Mouse (Mus musculus): ENCODE data around the gene Dusp6. TPM values are rescaled to one million over a fixed set of nuclear protein-coding genes. Genes with fewer than 3 reads are reported as not detected.
"Not testable (repeated sequence)": the region's sequence is repeated elsewhere in the genome, so short reads cannot be mapped to it uniquely, and the experiment has no call there.

Gene Dusp6
- 40.3 TPM for polyA plus RNA-seq (2012; fragmentation: generic; extraction: Trizol)
- long read RNA-seq, experiment 1, transcript Dusp6-201 (3 exons, 2,796 nt) = major isoform, 10 of 14 reads
- long read RNA-seq, experiment 1, partial matches to known transcripts = 2 of 14 reads
- long read RNA-seq, experiment 1, other reads (novel, unspliced or antisense) = 2 of 14 reads
- long read RNA-seq, experiment 2, transcript Dusp6-201 (3 exons, 2,796 nt) = major isoform, 376 of 383 reads
- long read RNA-seq, experiment 2, partial matches to known transcripts = 1 of 383 reads
- long read RNA-seq, experiment 2, other reads (novel, unspliced or antisense) = 2 of 383 reads

DNA sequence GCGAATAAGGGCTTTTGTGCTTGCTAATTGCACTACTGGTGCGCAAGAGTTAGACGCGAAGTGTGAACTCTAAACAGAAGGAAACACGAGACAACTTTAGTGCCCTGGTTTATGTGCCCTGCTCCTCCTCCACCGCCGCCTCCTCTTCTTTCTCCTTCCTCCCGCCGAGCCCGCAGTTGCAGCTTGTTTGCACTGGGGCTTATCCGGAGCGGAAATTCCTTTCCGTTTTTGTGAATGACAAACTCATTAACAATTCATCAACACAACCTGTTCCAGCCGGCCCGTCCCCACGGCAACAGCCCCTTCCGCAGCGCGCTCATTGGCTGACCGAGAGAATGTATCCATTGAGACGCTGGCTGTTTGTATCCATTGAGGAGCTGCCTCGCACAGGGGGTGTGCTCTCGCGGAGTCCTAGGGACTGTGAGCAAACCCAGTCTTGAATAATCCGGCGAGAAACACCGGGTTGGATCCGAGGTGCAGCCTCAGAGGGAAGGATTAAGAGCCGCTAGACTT lies at the start of gene Dusp6:
TSS of gene Dusp6 (plus strand) at position 365 of the 513 bp plus-strand sequence.
- Histone ChIP-seq H3K4me3 (ENCODE audit: insufficient read depth, poor library complexity, severe bottlenecking) (peak within 1 kb of the TSS; percentile 97), H3K79me2 (ENCODE audit: control insufficient read depth, insufficient read depth) (peaks cover 71% of the 10 kb centered on the region), H3K79me3 (ENCODE audit: low read depth) (peaks cover 46% of the 10 kb centered on the region), H3ac (ENCODE audit: control insufficient read depth, insufficient read length, low read depth) (peak within 1 kb of the TSS; percentile 99), H3K36me3 (ENCODE audit: control insufficient read depth, insufficient read depth) (peaks cover 34% of the 10 kb centered on the region), H3K27me3 (ENCODE audit: control insufficient read depth, insufficient read depth, insufficient read length) (no peaks in the 10 kb centered on the region)
- no peak for TF ChIP-seq MYOG (IDR thresholded peaks at IDR 0.05; ENCODE audit: control insufficient read depth, extremely low read depth, insufficient read length)
- TF ChIP-seq USF1 (IDR thresholded peaks at IDR 0.05; ENCODE audit: low read depth) = no peak
- TF ChIP-seq FOSL1 (IDR thresholded peaks at IDR 0.05; ENCODE audit: insufficient read depth, low read length, poor library complexity, severe bottlenecking) = no peak
- no peak for TF ChIP-seq CTCF (IDR thresholded peaks at IDR 0.05; ENCODE audit: control insufficient read depth, insufficient read depth, insufficient read length)
- TF ChIP-seq CEBPB (IDR thresholded peaks at IDR 0.05; ENCODE audit: low read depth) = no peak
- TF ChIP-seq MAX (IDR thresholded peaks at IDR 0.05) = peak; percentile 20
- peak; percentile 40 for TF ChIP-seq MYOD1 (IDR thresholded peaks at IDR 0.05; ENCODE audit: control insufficient read depth, insufficient read length, low read depth)

DNA sequence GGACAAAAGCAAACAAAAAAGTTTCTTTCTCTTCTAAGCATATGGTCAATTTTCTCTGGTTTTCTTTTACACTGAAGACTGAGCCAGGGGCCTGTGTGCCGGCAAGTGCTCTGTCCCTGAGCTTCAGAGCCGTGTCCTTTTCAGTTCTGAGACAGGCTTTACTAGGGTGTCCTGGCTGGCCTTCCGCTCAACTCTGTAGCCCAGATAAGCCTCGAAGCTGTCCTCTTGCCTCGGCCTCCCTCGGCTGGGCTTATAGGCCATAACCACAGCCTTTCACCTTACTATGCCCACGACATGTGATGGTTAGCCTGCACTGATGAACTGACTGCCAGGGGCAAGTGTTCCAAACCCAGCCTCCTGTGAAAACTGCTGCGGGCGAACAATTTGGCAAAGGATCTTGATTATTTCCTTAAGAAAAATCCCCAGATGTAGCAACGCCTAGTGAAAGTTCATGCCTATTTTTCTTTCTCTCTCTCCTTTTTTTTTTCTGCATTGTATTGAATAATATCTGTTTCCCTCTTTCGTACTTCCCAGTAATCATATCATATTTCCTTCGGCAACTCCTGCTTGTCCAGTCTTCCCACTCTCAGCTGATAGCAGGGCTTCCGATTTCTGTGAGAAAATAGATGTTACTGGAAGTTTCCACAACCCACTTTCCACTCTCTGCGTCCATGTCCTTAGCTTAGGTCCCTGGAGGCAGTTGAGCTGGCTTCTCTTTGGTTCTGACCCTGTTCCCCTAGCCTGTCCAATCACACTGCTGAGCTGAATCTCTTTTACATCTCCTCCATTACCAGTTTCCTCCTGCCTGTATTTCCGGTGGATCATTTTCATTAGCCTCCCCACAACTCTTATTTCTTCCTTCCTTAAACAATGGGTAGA lies 48.4 kb upstream of the Dusp6 start:
- H3K36me3 ChIP-seq (ENCODE audit: control insufficient read depth, insufficient read depth) = no peaks in the 10 kb centered on the region
- H3K79me2 ChIP-seq (ENCODE audit: control insufficient read depth, insufficient read depth) = no peaks in the 10 kb centered on the region
- no peaks in the 10 kb centered on the region for H3K27me3 ChIP-seq (ENCODE audit: control insufficient read depth, insufficient read depth, insufficient read length)
- TF ChIP-seq FOSL1 (IDR thresholded peaks at IDR 0.05; ENCODE audit: insufficient read depth, low read length, poor library complexity, severe bottlenecking) (no peak), CTCF (IDR thresholded peaks at IDR 0.05; ENCODE audit: control insufficient read depth, insufficient read depth, insufficient read length) (no peak), MYOD1 (IDR thresholded peaks at IDR 0.05; ENCODE audit: control insufficient read depth, insufficient read length, low read depth) (no peak), USF1 (IDR thresholded peaks at IDR 0.05; ENCODE audit: low read depth) (no peak)
- H3K4me3 ChIP-seq (ENCODE audit: insufficient read depth, poor library complexity, severe bottlenecking) = no peak overlapping the region
- no peak overlapping the region for H3ac ChIP-seq (ENCODE audit: control insufficient read depth, insufficient read length, low read depth)
- H3K79me3 ChIP-seq (ENCODE audit: low read depth) = no peaks in the 10 kb centered on the region

DNA sequence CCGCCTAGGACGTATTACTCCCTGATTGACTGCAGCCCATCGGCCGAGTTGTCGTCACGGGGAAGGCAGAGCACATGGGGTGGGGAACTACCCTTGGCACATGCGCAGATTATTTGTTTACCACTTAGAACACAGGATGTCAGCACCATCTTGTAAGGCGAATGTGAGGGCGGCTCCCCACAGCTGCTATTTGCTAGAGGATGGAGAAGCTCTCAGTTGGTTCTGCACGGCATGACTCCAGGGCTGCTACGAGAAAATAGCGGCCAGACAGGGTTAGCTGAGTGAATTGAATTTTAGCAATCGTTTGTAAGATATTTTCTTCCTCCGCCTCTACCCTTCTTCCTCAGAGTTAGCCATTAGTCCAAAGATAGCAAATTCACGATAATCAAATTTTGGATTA lies 46.5 kb upstream of the Dusp6 start:
- not testable (repeated sequence) for H3K36me3 ChIP-seq (ENCODE audit: control insufficient read depth, insufficient read depth); H3K79me2 ChIP-seq (ENCODE audit: control insufficient read depth, insufficient read depth); H3K79me3 ChIP-seq (ENCODE audit: low read depth); H3ac ChIP-seq (ENCODE audit: control insufficient read depth, insufficient read length, low read depth); H3K4me3 ChIP-seq (ENCODE audit: insufficient read depth, poor library complexity, severe bottlenecking); H3K27me3 ChIP-seq (ENCODE audit: control insufficient read depth, insufficient read depth, insufficient read length)

DNA sequence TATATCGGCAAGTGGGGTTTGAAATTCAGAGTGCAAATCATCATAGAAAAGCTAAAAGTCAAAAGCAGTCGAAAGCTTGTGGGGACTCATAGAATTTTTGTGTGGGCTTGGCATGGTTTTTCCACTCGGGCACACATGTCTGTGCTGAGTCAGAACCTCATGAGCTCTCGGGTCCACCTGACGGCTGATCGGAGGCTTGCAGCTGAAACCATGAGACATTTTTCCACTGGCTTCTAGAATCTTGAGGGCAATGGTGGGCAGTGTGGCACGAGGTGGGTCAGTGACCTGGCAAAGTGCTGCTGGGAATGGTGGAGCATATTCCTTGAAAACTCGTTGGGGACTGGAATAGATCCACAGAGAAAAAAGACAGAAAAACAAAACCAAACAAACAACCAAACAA lies 41.5 kb upstream of the Dusp6 start:
- Histone ChIP-seq H3K36me3 (ENCODE audit: control insufficient read depth, insufficient read depth) (no peaks in the 10 kb centered on the region), H3K79me2 (ENCODE audit: control insufficient read depth, insufficient read depth) (no peaks in the 10 kb centered on the region), H3K79me3 (ENCODE audit: low read depth) (no peaks in the 10 kb centered on the region), H3K27me3 (ENCODE audit: control insufficient read depth, insufficient read depth, insufficient read length) (no peaks in the 10 kb centered on the region), H3K4me3 (ENCODE audit: insufficient read depth, poor library complexity, severe bottlenecking) (no peak overlapping the region), H3ac (ENCODE audit: control insufficient read depth, insufficient read length, low read depth) (no peak overlapping the region)
- no peak for TF ChIP-seq MYOD1 (IDR thresholded peaks at IDR 0.05; ENCODE audit: control insufficient read depth, insufficient read length, low read depth)
- TF ChIP-seq CEBPB (IDR thresholded peaks at IDR 0.05; ENCODE audit: low read depth) = no peak
- no peak for TF ChIP-seq USF1 (IDR thresholded peaks at IDR 0.05; ENCODE audit: low read depth)
- no peak for TF ChIP-seq FOSL1 (IDR thresholded peaks at IDR 0.05; ENCODE audit: insufficient read depth, low read length, poor library complexity, severe bottlenecking)
- TF ChIP-seq MYOG (IDR thresholded peaks at IDR 0.05; ENCODE audit: control insufficient read depth, extremely low read depth, insufficient read length) = no peak
- TF ChIP-seq CTCF (IDR thresholded peaks at IDR 0.05; ENCODE audit: control insufficient read depth, insufficient read depth, insufficient read length) = no peak
- TF ChIP-seq MAX (IDR thresholded peaks at IDR 0.05) = no peak

DNA sequence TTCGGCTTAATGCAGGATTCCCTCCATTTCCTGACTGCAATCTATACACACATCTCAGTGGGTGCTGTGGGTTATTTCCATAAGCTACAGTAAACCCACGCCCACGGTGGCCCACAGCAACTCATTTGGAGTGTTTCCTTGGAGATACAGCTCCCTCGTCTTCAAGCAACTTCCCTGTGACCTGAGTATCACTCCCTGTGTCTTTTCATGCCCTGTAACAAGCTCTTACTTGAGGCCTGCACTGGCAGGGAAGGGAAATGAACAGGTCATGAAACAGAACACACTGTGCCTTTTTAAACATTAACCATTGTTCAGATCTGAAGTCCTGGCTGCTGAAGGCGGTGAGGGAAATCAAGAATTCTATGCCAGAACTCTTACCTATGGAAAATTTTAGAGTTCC lies 40.3 kb upstream of the Dusp6 start:
- Histone ChIP-seq H3K79me3 (ENCODE audit: low read depth) (no peaks in the 10 kb centered on the region), H3K27me3 (ENCODE audit: control insufficient read depth, insufficient read depth, insufficient read length) (no peaks in the 10 kb centered on the region), H3K36me3 (ENCODE audit: control insufficient read depth, insufficient read depth) (no peaks in the 10 kb centered on the region), H3ac (ENCODE audit: control insufficient read depth, insufficient read length, low read depth) (no peak overlapping the region), H3K4me3 (ENCODE audit: insufficient read depth, poor library complexity, severe bottlenecking) (no peak overlapping the region), H3K79me2 (ENCODE audit: control insufficient read depth, insufficient read depth) (no peaks in the 10 kb centered on the region)
- TF ChIP-seq USF1 (IDR thresholded peaks at IDR 0.05; ENCODE audit: low read depth) = no peak
- no peak for TF ChIP-seq FOSL1 (IDR thresholded peaks at IDR 0.05; ENCODE audit: insufficient read depth, low read length, poor library complexity, severe bottlenecking)

DNA sequence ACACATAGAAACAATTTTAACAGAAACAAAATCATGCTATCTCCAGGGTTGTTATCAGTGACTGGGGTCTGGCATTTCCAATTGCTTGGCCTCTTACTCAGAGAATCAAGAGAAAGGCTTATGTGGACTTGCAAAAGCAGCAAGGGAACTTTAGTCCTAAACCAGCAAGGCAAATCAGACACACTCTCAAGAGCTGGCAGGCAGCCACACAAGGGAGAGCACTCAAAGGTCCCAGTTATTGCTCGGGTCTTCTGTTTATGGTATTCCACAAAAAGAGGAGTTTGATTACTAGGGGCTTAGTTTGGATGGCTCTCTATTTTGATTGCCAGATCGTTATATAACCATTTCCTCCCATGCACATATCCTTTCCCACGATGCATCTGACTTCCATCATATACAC lies 38.8 kb upstream of the Dusp6 start:
- Histone ChIP-seq H3K79me2 (ENCODE audit: control insufficient read depth, insufficient read depth) (no peaks in the 10 kb centered on the region), H3K79me3 (ENCODE audit: low read depth) (no peaks in the 10 kb centered on the region), H3ac (ENCODE audit: control insufficient read depth, insufficient read length, low read depth) (no peak overlapping the region), H3K36me3 (ENCODE audit: control insufficient read depth, insufficient read depth) (no peaks in the 10 kb centered on the region), H3K4me3 (ENCODE audit: insufficient read depth, poor library complexity, severe bottlenecking) (no peak overlapping the region), H3K27me3 (ENCODE audit: control insufficient read depth, insufficient read depth, insufficient read length) (no peaks in the 10 kb centered on the region)
- TF ChIP-seq CTCF (IDR thresholded peaks at IDR 0.05; ENCODE audit: control insufficient read depth, insufficient read depth, insufficient read length) = no peak
- TF ChIP-seq MYOG (IDR thresholded peaks at IDR 0.05; ENCODE audit: control insufficient read depth, extremely low read depth, insufficient read length) = no peak
- TF ChIP-seq MAX (IDR thresholded peaks at IDR 0.05) = no peak
- TF ChIP-seq MYOD1 (IDR thresholded peaks at IDR 0.05; ENCODE audit: control insufficient read depth, insufficient read length, low read depth) = no peak
- no peak for TF ChIP-seq USF1 (IDR thresholded peaks at IDR 0.05; ENCODE audit: low read depth)
- TF ChIP-seq CEBPB (IDR thresholded peaks at IDR 0.05; ENCODE audit: low read depth) = no peak
- no peak for TF ChIP-seq FOSL1 (IDR thresholded peaks at IDR 0.05; ENCODE audit: insufficient read depth, low read length, poor library complexity, severe bottlenecking)
